Mouse (Mus musculus) lung, embryonic 15.5 days (tissue): ENCODE measurements around the gene Ccdc3. TPM values are rescaled to one million over a fixed set of nuclear protein-coding genes. Genes with fewer than 3 reads are reported as not detected.
A peak's percentile ranks its signal among the peaks of the same experiment; 100 is the strongest.

ENCODE experiments used
- ATAC-seq: fragments of 200-750 bp; cut with Nextera tagmentation; 2 replicates; pipeline ENCODE4 v1.8.0; 2017; ENCODE audit warnings: moderate number of reproducible peaks, borderline replicate concordance; ENCODE audit not compliant: low FRiP score, low TSS enrichment; ENCODE audit errors: extremely low read depth
- H3K27ac ChIP-seq: fragments of 300-500 bp; sonication (generic); 2 replicates; pipeline ENCODE4 v1.5.1; 2015; ENCODE audit warnings: moderate library complexity, mild to moderate bottlenecking, inconsistent platforms
- H3K27me3 ChIP-seq: fragments of 300-500 bp; sonication (generic); 2 replicates; pipeline ENCODE4 v1.6.1; 2015; ENCODE audit warnings: inconsistent platforms
- H3K36me3 ChIP-seq: fragments of 300-500 bp; sonication (generic); 2 replicates; pipeline ENCODE4 v1.6.1; 2015; ENCODE audit warnings: inconsistent platforms
- H3K4me1 ChIP-seq: fragments of 300-500 bp; sonication (generic); 2 replicates; pipeline ENCODE4 v1.6.1; 2015; ENCODE audit warnings: inconsistent platforms
- H3K4me2 ChIP-seq: fragments of 300-500 bp; sonication (generic); 2 replicates; pipeline ENCODE4 v1.6.1; 2015; ENCODE audit warnings: inconsistent platforms, mild to moderate bottlenecking, moderate library complexity
- H3K4me3 ChIP-seq: fragments of 300-500 bp; sonication (generic); 2 replicates; pipeline ENCODE4 v1.5.1; 2015; ENCODE audit warnings: mild to moderate bottlenecking, inconsistent platforms
- H3K9ac ChIP-seq: fragments of 300-500 bp; sonication (generic); 2 replicates; pipeline ENCODE4 v1.6.1; 2015; ENCODE audit warnings: inconsistent platforms
- H3K9me3 ChIP-seq: fragments of 300-500 bp; sonication (generic); 2 replicates; pipeline ENCODE4 v1.6.1; 2016; ENCODE audit warnings: inconsistent platforms
- WGBS: fragments of 180-500 bp; shearing (Covaris S2); methylation state at CpG from one replicate; pipeline ENCODE4 v1.1.7; 2015; 5-methylcytosine and 5-hydroxymethylcytosine counted together
- polyA plus RNA-seq: library from polyadenylated mRNA; unstranded; fragments of >200 nt; fragmentation: Nextera tagmentation; extraction: Ambion mirVana; gene quantifications from 2 replicates; pipeline ENCODE4 v1.2.1, GENCODE M21; 2015

The Ccdc3 gene
- polyA plus RNA-seq, 1 experiment from 2014 or later: 2.2 TPM

GRCm38 (mm10) chr2:5125506-5125905 is 12.1 kb upstream of the Ccdc3 start:
- Histone ChIP-seq H3K27ac (no peak overlapping the region), H3K36me3 (no peaks in the 10 kb centered on the region), H3K9ac (no peak overlapping the region), H3K27me3 (no peaks in the 10 kb centered on the region), H3K4me3 (no peak overlapping the region), H3K4me1 (0 out of 2 replicates have a peak, but pooled peaks cover 7% of the 10 kb centered on the region), H3K9me3 (no peaks in the 10 kb centered on the region), H3K4me2 (no peak overlapping the region)
- ATAC-seq: peak; percentile 39; the same call in 1 of the 2 replicates
- WGBS: 15% methylated on average over 6 of the region's 6 CpGs

GRCm38 (mm10) chr2:5127369-5127768 is 10.2 kb upstream of the Ccdc3 start:
- H3K36me3 ChIP-seq: no peaks in the 10 kb centered on the region
- H3K9me3 ChIP-seq: no peaks in the 10 kb centered on the region
- H3K27ac ChIP-seq: no peak overlapping the region
- no peak overlapping the region for H3K4me3 ChIP-seq
- H3K4me1 ChIP-seq: 0 out of 2 replicates have a peak, but pooled peaks cover 7% of the 10 kb centered on the region
- H3K27me3 ChIP-seq: no peaks in the 10 kb centered on the region
- 69% methylated on average over 5 of the region's 5 CpGs for WGBS
- no peak for ATAC-seq
- no peak overlapping the region for H3K4me2 ChIP-seq
- no peak overlapping the region for H3K9ac ChIP-seq

- Histone ChIP-seq H3K4me3 (no peak overlapping the region), H3K9me3 (no peaks in the 10 kb centered on the region), H3K27me3 (no peaks in the 10 kb centered on the region), H3K36me3 (no peaks in the 10 kb centered on the region), H3K4me1 (0 out of 2 replicates have a peak, but pooled peaks cover 7% of the 10 kb centered on the region), H3K4me2 (no peak overlapping the region), H3K27ac (peak overlapping the region; percentile 32), H3K9ac (no peak overlapping the region)
- 25% methylated on average over 3 of the region's 3 CpGs for WGBS
- ATAC-seq: no peak; the same call in 1 of the 2 replicates
Measured at GRCm38 (mm10) chr2:5129099-5129498, 8.5 kb upstream of the Ccdc3 start.

- Histone ChIP-seq H3K4me3 (no peak overlapping the region), H3K4me2 (no peak overlapping the region), H3K27ac (no peak overlapping the region), H3K9me3 (no peaks in the 10 kb centered on the region), H3K4me1 (0 out of 2 replicates have a peak, but pooled peaks cover 4% of the 10 kb centered on the region), H3K27me3 (peaks cover 14% of the 10 kb centered on the region), H3K36me3 (no peaks in the 10 kb centered on the region), H3K9ac (no peak overlapping the region)
- ATAC-seq: no peak
- WGBS: 78% methylated on average over 4 of the region's 4 CpGs
Measured at GRCm38 (mm10) chr2:5132046-5132445, 5.5 kb upstream of the Ccdc3 start.

GRCm38 (mm10) chr2:5134959-5135743 is 2.4 kb upstream of the Ccdc3 start:
- no peaks in the 10 kb centered on the region for H3K9me3 ChIP-seq
- no peak for ATAC-seq
- no peak overlapping the region for H3K4me3 ChIP-seq
- H3K9ac ChIP-seq: no peak overlapping the region
- peaks cover 11% of the 10 kb centered on the region for H3K4me1 ChIP-seq
- H3K4me2 ChIP-seq: no peak overlapping the region
- WGBS: 57% methylated on average over 5 of the region's 5 CpGs
- H3K27me3 ChIP-seq: peaks cover 45% of the 10 kb centered on the region
- H3K36me3 ChIP-seq: no peaks in the 10 kb centered on the region
- no peak overlapping the region for H3K27ac ChIP-seq

GRCm38 (mm10) chr2:5139961-5140360 is 2.4 kb downstream of the Ccdc3 start:
- no peak overlapping the region for H3K4me3 ChIP-seq
- 47% methylated on average over 4 of the region's 4 CpGs for WGBS
- H3K9ac ChIP-seq: no peak overlapping the region
- H3K9me3 ChIP-seq: no peaks in the 10 kb centered on the region
- peaks cover 53% of the 10 kb centered on the region for H3K27me3 ChIP-seq
- H3K36me3 ChIP-seq: no peaks in the 10 kb centered on the region
- no peak overlapping the region for H3K4me2 ChIP-seq
- H3K4me1 ChIP-seq: peaks cover 11% of the 10 kb centered on the region
- ATAC-seq: no peak
- no peak overlapping the region for H3K27ac ChIP-seq

- Histone ChIP-seq H3K36me3 (no peaks in the 10 kb centered on the region), H3K9ac (no peak overlapping the region), H3K4me3 (no peak overlapping the region), H3K4me1 (peaks cover 5% of the 10 kb centered on the region), H3K4me2 (no peak overlapping the region), H3K9me3 (no peaks in the 10 kb centered on the region), H3K27ac (no peak overlapping the region), H3K27me3 (peaks cover 15% of the 10 kb centered on the region)
- WGBS: 25% methylated on average over 6 of the region's 6 CpGs
- no peak for ATAC-seq
Measured at GRCm38 (mm10) chr2:5144446-5144845, 6.9 kb downstream of the Ccdc3 start.

- H3K36me3 ChIP-seq: no peaks in the 10 kb centered on the region
- 46% methylated on average over 2 of the region's 2 CpGs for WGBS
- H3K27ac ChIP-seq: no peak overlapping the region
- H3K27me3 ChIP-seq: no peaks in the 10 kb centered on the region
- H3K9me3 ChIP-seq: no peaks in the 10 kb centered on the region
- peaks cover 5% of the 10 kb centered on the region for H3K4me1 ChIP-seq
- H3K4me3 ChIP-seq: no peak overlapping the region
- H3K4me2 ChIP-seq: no peak overlapping the region
- H3K9ac ChIP-seq: no peak overlapping the region
- peak; percentile 59; the same call in 1 of the 2 replicates for ATAC-seq
Measured at GRCm38 (mm10) chr2:5147907-5148306, 10.3 kb downstream of the Ccdc3 start.

- no peaks in the 10 kb centered on the region for H3K4me1 ChIP-seq
- H3K4me2 ChIP-seq: no peak overlapping the region
- no peak for ATAC-seq
- H3K36me3 ChIP-seq: no peaks in the 10 kb centered on the region
- no peaks in the 10 kb centered on the region for H3K9me3 ChIP-seq
- no peak overlapping the region for H3K4me3 ChIP-seq
- no peak overlapping the region for H3K9ac ChIP-seq
- WGBS: 88% methylated on average over 5 of the region's 5 CpGs
- no peaks in the 10 kb centered on the region for H3K27me3 ChIP-seq
- H3K27ac ChIP-seq: no peak overlapping the region
Measured at GRCm38 (mm10) chr2:5154711-5155110, 17.1 kb downstream of the Ccdc3 start.

GRCm38 (mm10) chr2:5160236-5160848 is 22.8 kb downstream of the Ccdc3 start:
- H3K9ac ChIP-seq: no peak overlapping the region
- 79% methylated on average over 11 of the region's 11 CpGs for WGBS
- no peak overlapping the region for H3K27ac ChIP-seq
- H3K4me2 ChIP-seq: no peak overlapping the region
- no peaks in the 10 kb centered on the region for H3K27me3 ChIP-seq
- no peaks in the 10 kb centered on the region for H3K9me3 ChIP-seq
- no peaks in the 10 kb centered on the region for H3K4me1 ChIP-seq
- H3K36me3 ChIP-seq: no peaks in the 10 kb centered on the region
- no peak overlapping the region for H3K4me3 ChIP-seq
- ATAC-seq: no peak

GRCm38 (mm10) chr2:5161002-5161745 is 23.6 kb downstream of the Ccdc3 start:
- no peaks in the 10 kb centered on the region for H3K36me3 ChIP-seq
- no peaks in the 10 kb centered on the region for H3K9me3 ChIP-seq
- no peaks in the 10 kb centered on the region for H3K27me3 ChIP-seq
- H3K9ac ChIP-seq: no peak overlapping the region
- H3K4me1 ChIP-seq: no peaks in the 10 kb centered on the region
- WGBS: 67% methylated on average over 11 of the region's 11 CpGs
- no peak overlapping the region for H3K27ac ChIP-seq
- no peak for ATAC-seq
- no peak overlapping the region for H3K4me3 ChIP-seq
- H3K4me2 ChIP-seq: no peak overlapping the region
